Mouse (Mus musculus) lung, postnatal 36 days (tissue): Measurements from ENCODE around the gene Cuedc2.

Source experiments
- DNase-seq: peaks from one replicate; pipeline ENCODE4 v3.0.0; 2022; ENCODE audit warnings: mixed read lengths

The Cuedc2 gene

GRCm38 (mm10) chr19:46338331-46338936, at the start of gene Cuedc2:
Cuedc2 (minus strand) TSS chr19:46338702.
- peak; percentile 99 for DNase-seq

- no peak for DNase-seq
Measured at GRCm38 (mm10) chr19:46382275-46382674, 43.8 kb upstream of the Cuedc2 start.

GRCm38 (mm10) chr19:46375891-46376290, 37.4 kb upstream of the Cuedc2 start:
- no peak for DNase-seq

GRCm38 (mm10) chr19:46375489-46375888, 37.0 kb upstream of the Cuedc2 start:
- peak; percentile 56 for DNase-seq

GRCm38 (mm10) chr19:46374477-46375088, 36.1 kb upstream of the Cuedc2 start:
- DNase-seq = no peak

- DNase-seq = peak; percentile 87
Measured at GRCm38 (mm10) chr19:46369204-46369603, 30.7 kb upstream of the Cuedc2 start.

- DNase-seq = no peak
Measured at GRCm38 (mm10) chr19:46367798-46368590, 29.5 kb upstream of the Cuedc2 start.

GRCm38 (mm10) chr19:46363294-46364009, 24.9 kb upstream of the Cuedc2 start:
- no peak for DNase-seq

- no peak for DNase-seq
Measured at GRCm38 (mm10) chr19:46362104-46362503, 23.6 kb upstream of the Cuedc2 start.

- peak; percentile 29 for DNase-seq
Measured at GRCm38 (mm10) chr19:46358381-46358780, 19.9 kb upstream of the Cuedc2 start.

GRCm38 (mm10) chr19:46357344-46358280, 19.1 kb upstream of the Cuedc2 start:
- DNase-seq = peak; percentile 57

GRCm38 (mm10) chr19:46356701-46357138, 18.2 kb upstream of the Cuedc2 start:
- DNase-seq = peak; percentile 92

- DNase-seq = peak; percentile 68
Measured at GRCm38 (mm10) chr19:46350168-46350932, 11.8 kb upstream of the Cuedc2 start, which contains the start of gene 2310034G01Rik. 2310034G01Rik (minus strand) TSS chr19:46350302.

- no peak for DNase-seq
Measured at GRCm38 (mm10) chr19:46349550-46349949, 11.0 kb upstream of the Cuedc2 start.

- DNase-seq = peak; percentile 71
Measured at GRCm38 (mm10) chr19:46348761-46349458, 10.4 kb upstream of the Cuedc2 start.

GRCm38 (mm10) chr19:46347936-46348668, 9.6 kb upstream of the Cuedc2 start:
- DNase-seq = peak; percentile 20

GRCm38 (mm10) chr19:46347146-46347545, 8.6 kb upstream of the Cuedc2 start:
- no peak for DNase-seq

GRCm38 (mm10) chr19:46344710-46345419, 6.4 kb upstream of the Cuedc2 start:
- DNase-seq = no peak
